Comparison of ENCODE assay signal across 13 mouse cellular contexts in genomic region chr7:4920496-4920895, GRCm38 (mm10). TPM values are rescaled to one million over a fixed set of nuclear protein-coding genes. Genes with fewer than 3 reads are reported as not detected.
A peak's percentile ranks its signal among the peaks of the same experiment; 100 is the strongest.
DNase-seq lines count a peak whose midpoint lies in the region; ATAC-seq and TF ChIP-seq lines count a peak whose summit lies in the region.
"Had no signal": no experiment of that assay in that cellular context is flagged by ENCODE, and none has a peak within 500 bp of the region (broad histone marks: within the 10 kb centered on the region; RNA-seq: fewer than 3 reads in every experiment).

No protein-coding gene starts in this region.

- ATAC-seq in kidney, embryonic 15.5 days (replicated peaks; ENCODE audit: low FRiP score): no peak
- no peak for ATAC-seq in embryonic facial prominence, embryonic 12.5 days (ENCODE audit: insufficient number of reproducible peaks, insufficient read depth, low FRiP score, low TSS enrichment)
- no peak for ATAC-seq in hindbrain, embryonic 12.5 days (ENCODE audit: low FRiP score)
- no peak for ATAC-seq in midbrain, embryonic 16.5 days

- peaks cover 41% of the 10 kb centered on the region for H3K36me3 ChIP-seq in kidney, embryonic 15.5 days
- H3K36me3 ChIP-seq in kidney, adult 2 months (ENCODE audit: control insufficient read depth, insufficient read depth, low read length): no peaks in the 10 kb centered on the region; the same call in 1 of the 2 replicates
- H3K36me3 ChIP-seq in embryonic facial prominence, embryonic 12.5 days: peaks cover 43% of the 10 kb centered on the region
- H3K36me3 ChIP-seq in hindbrain, embryonic 12.5 days: peaks cover 36% of the 10 kb centered on the region
- peaks cover 14% of the 10 kb centered on the region for H3K36me3 ChIP-seq in midbrain, embryonic 16.5 days (ENCODE audit: control insufficient read depth, insufficient read depth, low read length)

- no peak overlapping the region for H3K9ac ChIP-seq in kidney, embryonic 15.5 days
- H3K9ac ChIP-seq in embryonic facial prominence, embryonic 12.5 days: 0 out of 2 replicates have a peak overlapping the region, but pooled peaks have one; percentile 36
- H3K9ac ChIP-seq in hindbrain, embryonic 12.5 days: no peak overlapping the region
- H3K9ac ChIP-seq in midbrain, embryonic 16.5 days (ENCODE audit: low read depth, low read length): peak overlapping the region; percentile 31; the same call in 1 of the 2 replicates

- H3K4me1 ChIP-seq in kidney, embryonic 15.5 days: peaks cover 57% of the 10 kb centered on the region
- peaks cover 24% of the 10 kb centered on the region for H3K4me1 ChIP-seq in kidney, adult 2 months (ENCODE audit: control insufficient read depth, insufficient read depth, low read length)
- H3K4me1 ChIP-seq in embryonic facial prominence, embryonic 12.5 days: peaks cover 61% of the 10 kb centered on the region
- H3K4me1 ChIP-seq in hindbrain, embryonic 12.5 days: peaks cover 66% of the 10 kb centered on the region
- peaks cover 49% of the 10 kb centered on the region for H3K4me1 ChIP-seq in midbrain, embryonic 16.5 days (ENCODE audit: control insufficient read depth, insufficient read depth, low read length)

- H3K9me3 ChIP-seq in kidney, embryonic 15.5 days (replicated peaks): no peaks in the 10 kb centered on the region
- no peaks in the 10 kb centered on the region for H3K9me3 ChIP-seq in embryonic facial prominence, embryonic 12.5 days
- no peaks in the 10 kb centered on the region for H3K9me3 ChIP-seq in hindbrain, embryonic 12.5 days (replicated peaks)
- no peaks in the 10 kb centered on the region for H3K9me3 ChIP-seq in midbrain, embryonic 16.5 days (replicated peaks; ENCODE audit: control insufficient read depth, low read length, poor library complexity, severe bottlenecking)

- DNase-seq in kidney, adult 2 months: no peak
- DNase-seq in cerebellum, postnatal 10 days: no peak
- no peak for DNase-seq in frontal cortex, postnatal 10 days (ENCODE audit: low spot score in 2 of 2)
- DNase-seq: adrenal gland, adult 8-10 months; cerebellum, adult 8-10 months; thymus, postnatal 14 days had no signal

- TF ChIP-seq CTCF in kidney, adult 2 months (conservative IDR thresholded peaks at IDR 0.05; ENCODE audit: insufficient read depth, insufficient read length, low read depth, low read length): no peak

- H3K27me3 ChIP-seq in kidney, embryonic 15.5 days: no peaks in the 10 kb centered on the region
- H3K27me3 ChIP-seq in kidney, adult 2 months (replicated peaks; ENCODE audit: control insufficient read depth, insufficient read depth, low read length): no peaks in the 10 kb centered on the region
- no peaks in the 10 kb centered on the region for H3K27me3 ChIP-seq in embryonic facial prominence, embryonic 12.5 days
- H3K27me3 ChIP-seq in hindbrain, embryonic 12.5 days: no peaks in the 10 kb centered on the region
- H3K27me3 ChIP-seq in midbrain, embryonic 16.5 days (ENCODE audit: control insufficient read depth, insufficient read depth, low read depth, low read length): no peaks in the 10 kb centered on the region

- WGBS in kidney, embryonic 15.5 days: 91% methylated on average over 19 of the region's 19 CpGs
- WGBS in kidney, adult 2 months: 93% methylated on average over 19 of the region's 19 CpGs
- 91% methylated on average over 19 of the region's 19 CpGs for WGBS in embryonic facial prominence, embryonic 12.5 days
- WGBS in hindbrain, embryonic 12.5 days: 91% methylated on average over 19 of the region's 19 CpGs
- 91% methylated on average over 19 of the region's 19 CpGs for WGBS in midbrain, embryonic 16.5 days

- no peak overlapping the region for H3K4me2 ChIP-seq in kidney, embryonic 15.5 days
- H3K4me2 ChIP-seq in embryonic facial prominence, embryonic 12.5 days (replicated peaks): no peak overlapping the region
- H3K4me2 ChIP-seq in hindbrain, embryonic 12.5 days (replicated peaks): no peak overlapping the region
- H3K4me2 ChIP-seq in midbrain, embryonic 16.5 days (ENCODE audit: low read length): no peak overlapping the region

- H3K4me3 ChIP-seq in kidney, embryonic 15.5 days (replicated peaks): no peak overlapping the region
- no peak overlapping the region for H3K4me3 ChIP-seq in kidney, adult 2 months (ENCODE audit: insufficient read depth, low read depth, low read length)
- no peak overlapping the region for H3K4me3 ChIP-seq in embryonic facial prominence, embryonic 12.5 days
- H3K4me3 ChIP-seq in hindbrain, embryonic 12.5 days: no peak overlapping the region
- no peak overlapping the region for H3K4me3 ChIP-seq in midbrain, embryonic 16.5 days (ENCODE audit: low read depth, low read length)
- H3K4me3 ChIP-seq: erythroblast, embryonic 14.5 days had no signal

- H3K27ac ChIP-seq in kidney, embryonic 15.5 days: peak overlapping the region; percentile 92
- no peak overlapping the region for H3K27ac ChIP-seq in kidney, adult 2 months (ENCODE audit: insufficient read depth, low read depth, low read length)
- H3K27ac ChIP-seq in embryonic facial prominence, embryonic 12.5 days: peak overlapping the region; percentile 92; the same call in 1 of the 2 replicates
- H3K27ac ChIP-seq in hindbrain, embryonic 12.5 days: peak overlapping the region; percentile 98; the same call in 1 of the 2 replicates
- peak overlapping the region; percentile 99 for H3K27ac ChIP-seq in midbrain, embryonic 16.5 days (ENCODE audit: low read length)

- no peak for TF ChIP-seq POLR2A in kidney, adult 2 months (IDR thresholded peaks at IDR 0.05; ENCODE audit: low read depth, low read length)

RNA-seq across cellular contexts. Expression of gene Nat14, which starts 1.3 kb away (rescaled TPM):
- polyA plus RNA-seq in kidney, embryonic 15.5 days (2015; fragmentation: Nextera tagmentation; extraction: Ambion mirVana): 4.2 and 5.3 TPM in 2 replicates
- polyA plus RNA-seq in kidney, adult 2 months (2012; rRNA removed): 5.5 and 5.7 TPM in 2 replicates
- 5.4 and 7.7 TPM in 2 replicates for polyA plus RNA-seq in embryonic facial prominence, embryonic 12.5 days (2016; fragmentation: Nextera tagmentation; extraction: Ambion mirVana)
- 12.3 and 14.3 TPM in 2 replicates for polyA plus RNA-seq in hindbrain, embryonic 12.5 days (2016; fragmentation: Nextera tagmentation; extraction: Ambion mirVana)
- polyA plus RNA-seq in midbrain, embryonic 16.5 days (2015; fragmentation: Nextera tagmentation; extraction: Ambion mirVana): 48.2 and 49.4 TPM in 2 replicates

RNA-seq across cellular contexts. Expression of gene Ssc5d, which starts 5.1 kb away (rescaled TPM):
- polyA plus RNA-seq in kidney, embryonic 15.5 days (2015; fragmentation: Nextera tagmentation; extraction: Ambion mirVana): 1.9 and 2.7 TPM in 2 replicates
- 1.8 and 2.1 TPM in 2 replicates for polyA plus RNA-seq in kidney, adult 2 months (2012; rRNA removed)
- 1.5 and 1.6 TPM in 2 replicates for polyA plus RNA-seq in embryonic facial prominence, embryonic 12.5 days (2016; fragmentation: Nextera tagmentation; extraction: Ambion mirVana)
- polyA plus RNA-seq in hindbrain, embryonic 12.5 days (2016; fragmentation: Nextera tagmentation; extraction: Ambion mirVana): 1.6 and 2.2 TPM in 2 replicates
- polyA plus RNA-seq in midbrain, embryonic 16.5 days (2015; fragmentation: Nextera tagmentation; extraction: Ambion mirVana): 0.72 and 0.85 TPM in 2 replicates
- polyA plus RNA-seq: erythroblast, embryonic 14.5 days had no signal

RNA-seq across cellular contexts. Expression of gene Zfp628, which starts 5.5 kb away (rescaled TPM):
- 4.0 and 4.1 TPM in 2 replicates for polyA plus RNA-seq in kidney, embryonic 15.5 days (2015; fragmentation: Nextera tagmentation; extraction: Ambion mirVana)
- polyA plus RNA-seq in kidney, adult 2 months (2012; rRNA removed): 12.6 and 14.4 TPM in 2 replicates
- polyA plus RNA-seq in embryonic facial prominence, embryonic 12.5 days (2016; fragmentation: Nextera tagmentation; extraction: Ambion mirVana): 4.0 and 4.3 TPM in 2 replicates
- 4.3 and 4.8 TPM in 2 replicates for polyA plus RNA-seq in hindbrain, embryonic 12.5 days (2016; fragmentation: Nextera tagmentation; extraction: Ambion mirVana)
- 3.1 and 3.6 TPM in 2 replicates for polyA plus RNA-seq in midbrain, embryonic 16.5 days (2015; fragmentation: Nextera tagmentation; extraction: Ambion mirVana)

RNA-seq across cellular contexts. Expression of gene Gm36210, which starts 14.2 kb away (rescaled TPM):
- not detected in 2 replicates for polyA plus RNA-seq in kidney, embryonic 15.5 days (2015; fragmentation: Nextera tagmentation; extraction: Ambion mirVana)
- polyA plus RNA-seq in kidney, adult 2 months (2012; rRNA removed): 0.16 TPM in 1 of 2 replicates, not detected in the other
- polyA plus RNA-seq in embryonic facial prominence, embryonic 12.5 days (2016; fragmentation: Nextera tagmentation; extraction: Ambion mirVana): not detected in 2 replicates
- polyA plus RNA-seq in hindbrain, embryonic 12.5 days (2016; fragmentation: Nextera tagmentation; extraction: Ambion mirVana): not detected in 2 replicates
- 0.32 and 0.38 TPM in 2 replicates for polyA plus RNA-seq in midbrain, embryonic 16.5 days (2015; fragmentation: Nextera tagmentation; extraction: Ambion mirVana)
- polyA plus RNA-seq: erythroblast, embryonic 14.5 days; liver, embryonic 16.5 days; small intestine, adult 2 months had no signal

RNA-seq across cellular contexts. Expression of gene Isoc2a, which starts 43.5 kb away (rescaled TPM):
- polyA plus RNA-seq in kidney, embryonic 15.5 days (2015; fragmentation: Nextera tagmentation; extraction: Ambion mirVana): 0.93 and 1.2 TPM in 2 replicates
- 174 and 182 TPM in 2 replicates for polyA plus RNA-seq in kidney, adult 2 months (2012; rRNA removed)
- 0.74 and 0.93 TPM in 2 replicates for polyA plus RNA-seq in embryonic facial prominence, embryonic 12.5 days (2016; fragmentation: Nextera tagmentation; extraction: Ambion mirVana)
- polyA plus RNA-seq in hindbrain, embryonic 12.5 days (2016; fragmentation: Nextera tagmentation; extraction: Ambion mirVana): 0.88 and 1.2 TPM in 2 replicates
- polyA plus RNA-seq in midbrain, embryonic 16.5 days (2015; fragmentation: Nextera tagmentation; extraction: Ambion mirVana): 0.46 and 0.57 TPM in 2 replicates

Comparison
In these comparisons a context has a peak if more than half of its experiments do, and no peak if none do; other contexts are left out.
1. H3K9ac ChIP-seq: peak in embryonic facial prominence, embryonic 12.5 days (single experiment) and midbrain, embryonic 16.5 days (single experiment); none in kidney, embryonic 15.5 days (single experiment) and hindbrain, embryonic 12.5 days (single experiment).